Mouse (Mus musculus) urinary bladder, postnatal 10 days (tissue): Measurements from ENCODE around the gene Stk38l.
"Not testable (repeated sequence)": the region's sequence is repeated elsewhere in the genome, so short reads cannot be mapped to it uniquely, and the experiment has no call there.

Source experiments
- DNase-seq: peaks from one replicate; pipeline ENCODE4 v3.0.0; 2022; ENCODE audit warnings: low spot score

Gene Stk38l

DNA sequence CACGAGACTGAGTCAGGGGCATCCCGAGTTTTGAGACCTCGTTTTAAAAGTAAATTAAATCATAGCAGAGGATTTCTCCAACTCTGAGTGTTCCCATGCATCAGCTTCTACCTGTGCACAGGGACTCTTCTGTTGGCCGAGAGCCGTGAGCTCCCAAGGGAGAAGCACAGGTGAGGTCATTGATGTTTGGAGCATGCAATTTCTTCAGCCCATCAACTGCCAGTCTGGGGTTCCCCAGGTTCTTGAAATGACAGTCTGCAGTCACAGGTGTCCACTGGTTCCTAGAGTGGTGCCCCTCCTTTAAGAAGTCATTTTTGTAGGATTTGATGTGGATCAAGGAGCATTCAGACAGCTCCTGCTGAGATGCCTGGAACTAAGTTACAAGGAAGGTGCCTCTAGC is 46.0 kb downstream of the Stk38l start:
- no peak for DNase-seq

DNA sequence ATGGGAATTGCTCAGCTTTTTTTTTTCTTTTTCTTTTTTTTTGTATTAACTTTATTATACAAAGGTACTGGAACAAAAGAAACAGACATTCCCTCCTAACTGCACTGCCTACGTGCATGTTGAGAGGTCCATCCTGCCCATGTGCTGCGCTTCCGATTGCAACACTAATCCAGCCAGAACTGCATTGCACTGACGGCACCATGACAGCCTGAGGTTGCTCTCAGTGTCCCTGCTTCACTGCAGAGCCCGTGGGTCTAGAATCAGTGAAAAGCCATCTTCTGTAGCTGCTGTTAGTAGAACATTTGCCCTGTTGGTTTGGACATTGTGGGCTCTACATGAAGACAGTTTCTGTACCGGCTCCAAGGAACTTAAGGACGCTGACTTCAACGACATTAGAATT is 51.1 kb downstream of the Stk38l start:
- DNase-seq = not testable (repeated sequence)

DNA sequence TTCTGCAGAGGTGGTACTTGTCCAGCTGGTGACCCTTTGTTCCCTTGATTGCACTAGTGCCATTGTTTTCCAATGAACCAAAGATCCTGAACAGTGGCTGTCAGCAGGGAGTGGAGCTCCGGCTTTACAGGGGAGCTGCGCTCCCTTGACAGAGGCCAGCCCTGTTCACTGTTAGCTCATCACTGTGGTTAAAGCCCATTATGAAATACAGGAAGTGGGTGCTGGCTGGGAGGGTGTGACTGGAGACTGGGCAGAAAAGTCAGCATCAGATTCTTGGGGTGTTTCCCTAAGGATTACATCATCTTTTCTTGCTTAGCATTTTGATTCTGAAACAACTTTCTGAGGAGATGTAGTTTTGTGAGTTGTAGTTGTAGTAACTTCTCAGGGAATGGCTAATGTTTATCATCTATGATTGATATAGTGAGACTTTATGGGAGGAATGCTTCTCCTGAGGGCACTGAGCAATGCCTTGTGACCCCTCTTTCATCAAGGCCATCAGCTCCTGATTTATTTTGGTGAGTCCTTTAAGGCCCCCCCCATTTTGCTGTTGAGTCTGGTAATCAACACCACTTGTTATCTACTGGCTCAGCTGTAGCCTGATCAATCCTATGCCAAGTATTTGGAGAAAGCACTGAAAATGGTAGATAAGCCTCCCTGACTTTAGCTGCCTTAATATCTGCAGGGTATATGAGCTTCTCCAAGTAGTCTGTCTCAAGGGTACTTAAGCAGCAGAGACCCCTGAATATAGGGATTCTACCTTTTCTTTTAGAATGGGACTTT is 52.0 kb downstream of the Stk38l start:
- no peak for DNase-seq

DNA sequence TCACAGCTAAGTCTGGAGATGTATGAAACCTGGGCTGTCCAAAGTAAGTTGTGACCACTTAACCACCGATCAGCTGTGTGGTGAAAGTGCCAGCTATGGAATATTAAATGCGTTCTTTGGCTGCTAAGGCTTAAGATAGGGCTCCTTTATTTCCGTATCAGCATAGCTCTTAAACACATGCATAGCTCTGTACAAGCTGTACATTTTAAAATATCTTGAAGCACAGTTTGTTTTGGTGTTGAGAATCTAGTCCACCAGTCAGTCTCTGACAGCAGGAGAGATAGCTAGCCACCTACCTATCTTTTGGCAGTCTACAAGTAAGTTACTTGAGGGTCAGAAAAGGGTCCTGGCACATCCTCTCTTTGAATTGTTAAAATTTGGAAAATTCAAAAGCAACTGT is 53.3 kb downstream of the Stk38l start:
- no peak for DNase-seq

DNA sequence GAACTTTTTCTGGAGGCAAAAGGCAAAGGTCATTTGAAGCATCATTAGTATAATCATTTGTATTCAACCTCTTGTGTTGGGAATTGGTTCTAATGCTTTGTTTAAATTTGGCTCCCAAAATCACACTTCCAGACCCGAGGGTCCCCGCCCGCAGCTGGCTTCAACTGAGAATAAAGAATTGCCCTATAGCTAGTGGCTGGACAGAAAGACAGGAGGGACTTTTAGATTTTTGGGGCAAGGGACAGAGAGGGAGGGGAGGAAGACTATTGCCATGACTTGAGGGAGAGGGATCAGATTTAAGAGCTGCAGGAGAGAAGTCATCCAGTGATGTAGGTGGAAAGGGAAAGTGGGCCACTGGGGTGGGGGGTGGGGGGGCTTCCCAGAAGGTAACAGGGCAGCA is 56.8 kb downstream of the Stk38l start:
- DNase-seq = no peak

DNA sequence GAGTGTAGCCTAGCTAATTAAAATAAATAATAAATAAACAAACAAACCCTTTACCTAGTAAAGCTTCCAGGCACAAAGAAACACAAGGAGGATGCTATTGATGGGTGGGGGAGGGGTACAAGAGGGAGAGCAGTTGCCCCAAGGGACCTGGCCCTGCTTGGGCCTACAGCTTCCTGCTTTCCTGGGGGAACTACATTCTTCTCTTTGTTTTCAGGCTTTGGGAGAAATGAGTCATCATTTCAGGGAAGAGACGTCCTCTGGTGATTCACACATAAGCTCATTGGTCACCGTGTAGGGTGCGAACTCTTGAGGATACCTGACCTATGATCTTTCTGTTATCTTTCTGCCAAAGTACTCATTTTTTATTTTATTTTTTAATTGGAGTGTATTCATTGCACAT is 68.7 kb downstream of the Stk38l start:
- DNase-seq = no peak

DNA sequence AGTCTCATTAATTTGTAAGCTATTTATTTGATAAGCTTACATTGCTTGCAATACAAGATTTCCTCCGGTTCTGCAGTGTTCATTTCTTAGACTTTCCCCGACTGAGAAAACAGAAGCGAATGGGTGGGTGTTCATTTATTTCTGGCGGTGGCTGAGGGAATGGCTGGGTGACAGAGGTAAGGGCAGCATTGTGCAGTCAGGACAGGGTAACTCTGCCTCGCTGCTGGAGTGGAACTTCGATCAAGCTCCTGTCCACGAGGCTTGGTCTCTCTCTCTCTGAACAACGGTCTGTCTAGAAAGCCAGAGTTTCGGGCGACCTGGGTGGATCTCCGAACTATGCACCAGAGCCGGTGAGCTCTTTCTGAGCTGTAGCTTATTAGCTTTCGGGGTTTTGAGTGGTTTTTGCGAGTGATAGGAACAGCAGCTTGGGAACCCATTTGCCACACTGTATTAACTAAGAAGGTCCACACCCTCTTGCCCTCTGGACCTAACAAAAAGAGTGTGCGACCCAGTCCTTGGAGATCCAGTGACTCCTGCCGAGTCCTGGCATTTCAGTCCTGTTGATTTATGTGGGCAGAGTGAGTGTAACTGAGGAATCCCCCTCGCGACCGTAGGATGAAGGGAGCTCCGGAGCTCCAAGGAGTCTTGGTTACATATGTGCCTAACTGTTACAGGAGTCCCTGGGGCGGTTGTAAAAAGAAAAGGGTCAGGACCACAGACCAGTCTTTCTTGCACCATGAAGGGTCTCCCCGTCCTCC is 70.5 kb downstream of the Stk38l start:
- no peak for DNase-seq

DNA sequence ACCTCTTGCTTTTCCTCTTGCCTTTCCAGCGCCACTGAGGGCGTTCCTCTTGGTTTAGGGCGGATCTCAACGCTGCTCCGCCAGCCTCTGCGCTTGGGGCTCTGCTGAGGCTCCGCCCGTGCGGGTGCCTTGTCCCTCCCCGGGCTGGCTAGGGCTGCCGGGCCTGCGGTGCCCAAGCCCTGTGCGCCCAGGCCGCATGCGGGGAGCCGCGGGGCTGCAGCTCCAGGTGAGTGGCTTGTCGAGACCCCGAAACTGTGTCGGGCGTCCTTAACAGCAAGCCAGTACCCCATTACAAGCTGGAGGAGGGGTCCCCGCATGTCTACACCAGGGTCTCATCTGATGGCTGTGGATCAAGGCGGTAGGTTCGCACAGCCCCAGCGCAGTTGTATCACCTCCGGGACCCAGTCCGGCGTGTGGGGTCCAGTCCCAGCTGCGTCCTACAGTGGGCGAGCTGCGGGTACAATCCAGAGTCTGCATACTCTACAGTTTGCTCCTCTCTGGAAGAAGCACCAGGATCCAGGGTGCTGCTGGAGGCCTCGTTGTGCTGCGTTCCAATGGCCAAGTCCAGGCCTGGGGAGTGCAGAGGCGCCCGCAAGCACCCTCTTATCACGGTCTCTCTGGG is 71.2 kb downstream of the Stk38l start, which contains the start of gene Arntl2:
Gene Arntl2, plus strand, starts transcription at position 132 of the 622 bp plus-strand sequence.
- no peak for DNase-seq

DNA sequence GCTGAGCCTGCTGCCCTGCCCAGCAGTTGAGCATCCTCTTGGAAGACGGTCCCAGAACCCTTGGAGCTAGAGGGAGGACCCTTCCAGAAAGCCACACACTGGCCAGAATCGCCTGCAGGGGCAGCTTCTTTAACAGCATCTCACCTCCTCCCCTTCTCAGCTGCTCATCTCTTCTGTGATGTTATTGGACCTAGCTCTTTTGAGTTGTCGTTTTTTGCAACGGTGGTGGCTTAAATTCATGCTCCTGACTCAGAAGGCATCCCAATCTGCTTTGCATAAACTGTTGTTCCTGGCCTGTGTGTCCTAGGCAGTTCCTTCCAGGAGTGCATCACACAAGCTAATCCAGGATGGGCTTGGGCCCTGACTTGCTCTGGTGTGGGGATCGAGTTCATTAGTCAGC is 72.7 kb downstream of the Stk38l start:
- DNase-seq = no peak

DNA sequence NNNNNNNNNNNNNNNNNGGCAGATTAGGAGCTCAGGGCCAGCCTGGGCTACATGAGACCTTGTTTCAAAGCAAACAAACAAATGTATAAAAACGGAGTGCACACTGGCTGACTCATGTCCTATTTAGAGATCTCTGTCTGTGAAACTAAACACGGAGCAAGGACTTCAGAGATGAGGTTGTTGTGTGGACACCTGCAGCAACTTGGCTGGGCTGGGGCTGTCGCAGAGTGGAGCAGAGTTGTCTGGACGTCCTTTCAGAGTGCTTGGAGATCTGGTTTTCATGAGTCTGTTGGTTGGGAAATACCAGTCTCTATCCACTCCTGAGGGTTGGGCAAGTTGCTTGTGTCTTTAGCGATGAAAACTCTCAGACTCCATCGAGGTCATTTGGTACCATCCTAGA is 85.2 kb downstream of the Stk38l start:
- no peak for DNase-seq

DNA sequence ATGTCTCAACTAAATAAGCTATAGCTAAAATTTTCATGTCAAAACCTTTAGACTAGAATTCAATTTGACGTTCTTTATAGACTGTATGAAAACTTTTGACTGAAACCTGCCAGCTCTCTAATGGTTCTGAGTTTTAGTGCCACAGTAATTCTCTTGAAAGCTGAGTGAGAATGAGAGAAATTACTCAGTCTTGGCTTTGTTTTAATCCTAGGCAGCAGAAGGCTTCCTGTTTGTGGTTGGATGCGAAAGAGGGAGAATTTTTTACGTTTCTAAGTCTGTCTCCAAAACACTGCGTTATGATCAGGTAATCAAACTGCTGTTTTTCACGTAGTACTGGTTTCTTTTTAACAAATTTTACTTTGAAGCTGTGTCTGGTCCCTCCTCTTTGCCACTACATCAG is 88.2 kb downstream of the Stk38l start:
- DNase-seq = no peak

DNA sequence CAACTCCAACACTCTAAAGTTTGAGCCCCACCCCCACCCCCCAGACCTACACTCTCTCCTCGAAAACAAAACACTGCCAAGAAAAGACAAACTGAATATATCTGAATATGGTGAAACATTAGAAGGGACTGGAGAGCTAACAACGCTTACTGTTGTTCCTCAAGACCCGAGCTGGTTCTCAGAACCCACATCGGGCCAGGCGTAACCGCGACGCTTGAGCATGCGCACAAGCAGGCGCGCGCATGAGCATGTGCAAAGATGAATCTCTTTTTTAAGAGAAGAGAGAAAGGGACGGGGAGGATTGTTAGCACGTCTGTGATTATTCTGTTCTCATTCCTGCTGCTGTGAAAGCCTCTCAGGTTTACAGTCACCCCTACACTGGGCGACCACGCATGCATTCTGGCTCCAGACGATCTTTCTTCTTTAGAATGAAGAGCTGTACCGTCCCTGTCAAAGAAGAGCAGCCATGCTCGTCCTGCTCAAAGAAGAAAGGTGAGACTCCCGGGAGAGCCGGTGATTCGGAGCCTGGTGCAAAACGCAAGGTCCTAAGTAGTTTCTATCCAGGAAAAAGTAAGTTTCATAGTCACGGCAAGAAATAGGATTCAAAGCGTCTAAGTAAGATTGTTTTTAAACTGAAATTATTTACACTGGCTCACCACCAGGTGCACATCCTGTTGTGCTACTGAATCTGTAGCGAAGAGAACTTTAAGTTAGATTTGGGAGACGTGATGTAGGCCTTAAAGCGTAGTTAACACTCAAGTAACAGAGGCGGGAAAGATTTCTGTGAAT is 95.6 kb downstream of the Stk38l start:
- no peak for DNase-seq

DNA sequence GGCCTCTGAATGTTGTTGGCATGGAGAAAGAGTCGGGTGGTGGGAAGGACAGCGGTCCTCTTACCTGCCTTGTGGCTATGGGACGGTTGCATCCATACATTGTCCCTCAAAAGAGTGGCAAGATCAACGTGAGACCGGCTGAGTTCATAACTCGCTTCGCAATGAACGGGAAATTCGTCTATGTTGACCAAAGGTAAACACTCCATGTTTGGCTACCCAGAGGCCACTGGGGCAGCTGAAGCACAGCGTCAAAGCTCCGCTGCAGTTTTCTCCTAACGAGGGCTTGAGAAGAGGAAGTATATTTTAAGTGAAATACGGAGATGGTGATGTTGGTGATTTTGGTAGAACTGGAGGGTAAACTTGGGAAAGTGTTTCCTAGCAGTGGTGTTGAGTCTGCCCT is 97.2 kb downstream of the Stk38l start:
- DNase-seq = no peak

DNA sequence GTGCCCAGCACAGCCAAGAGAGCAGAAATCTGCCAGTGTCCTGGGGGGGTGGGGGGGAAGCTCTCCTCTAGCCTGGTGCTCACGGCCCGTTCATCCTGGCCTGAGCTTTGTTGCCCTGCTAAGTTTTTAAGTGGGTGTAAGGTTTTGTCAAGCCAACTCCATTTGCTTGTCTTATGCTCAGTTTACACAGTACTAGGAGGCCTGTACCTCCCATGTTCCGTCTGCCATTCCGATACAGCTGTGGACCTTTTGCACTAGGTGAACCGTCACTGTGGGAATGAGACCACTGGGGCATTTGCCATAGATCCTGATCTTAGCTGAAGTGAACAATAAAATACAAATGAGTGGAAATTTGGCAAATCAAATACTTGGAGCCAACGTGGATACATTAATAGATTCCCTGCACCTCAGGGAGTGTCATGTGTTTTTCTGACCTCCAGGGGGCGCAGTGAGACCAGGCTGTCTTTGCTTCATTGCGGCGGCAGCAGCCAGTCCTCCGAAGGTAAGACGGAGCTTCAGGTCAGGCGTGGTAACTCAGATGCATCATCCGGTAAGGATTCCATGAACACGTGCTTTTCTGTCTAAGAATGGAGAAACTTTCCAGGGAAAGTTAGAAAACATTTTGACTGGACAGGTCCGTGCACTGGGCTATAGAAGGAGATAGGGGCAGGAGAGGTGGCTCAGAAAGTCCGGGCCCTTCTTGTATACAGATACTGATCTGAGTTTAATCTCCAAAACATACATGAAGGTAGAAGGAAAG is 100.1 kb downstream of the Stk38l start:
- peak; percentile 20 for DNase-seq

DNA sequence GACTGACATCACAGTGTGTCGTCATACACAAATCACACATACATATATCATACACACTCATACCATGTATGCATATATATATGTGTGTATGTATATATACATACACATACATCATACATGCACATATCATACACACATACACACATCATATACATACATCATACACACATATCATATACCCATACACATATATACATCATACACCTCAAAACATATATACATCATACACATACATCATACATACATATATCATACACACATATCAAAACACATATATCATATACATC is 100.6 kb downstream of the Stk38l start:
- DNase-seq = no peak
